Mouse (Mus musculus) limb, embryonic 10.5 days (tissue): ENCODE data around the gene Cyp2d22. TPM values are rescaled to one million over a fixed set of nuclear protein-coding genes. Genes with fewer than 3 reads are reported as not detected.
A peak's percentile ranks its signal among the peaks of the same experiment; 100 is the strongest.
"Not testable (repeated sequence)": the region's sequence is repeated elsewhere in the genome, so short reads cannot be mapped to it uniquely, and the experiment has no call there.

Source experiments
- DNase-seq: peaks from one replicate; pipeline ENCODE4 v3.0.0-alpha.2; 2017; ENCODE audit warnings: low spot score
- H3K27ac ChIP-seq: fragments of 300-500 bp; sonication (generic); 2 replicates; pipeline ENCODE4 v1.5.1; 2016; ENCODE audit warnings: mild to moderate bottlenecking
- H3K27me3 ChIP-seq: fragments of 300-500 bp; sonication (generic); 2 replicates; pipeline ENCODE4 v1.6.1; 2016; ENCODE audit warnings: low read depth, mild to moderate bottlenecking; ENCODE audit not compliant: poor library complexity, severe bottlenecking
- H3K36me3 ChIP-seq: fragments of 300-500 bp; sonication (generic); 2 replicates; pipeline ENCODE4 v1.6.1; 2016; ENCODE audit warnings: mild to moderate bottlenecking, moderate library complexity
- H3K4me1 ChIP-seq: fragments of 300-500 bp; sonication (generic); 2 replicates; pipeline ENCODE4 v1.6.1; 2016
- H3K4me3 ChIP-seq: fragments of 300-500 bp; sonication (generic); 2 replicates; pipeline ENCODE4 v1.5.1; 2016; ENCODE audit warnings: mild to moderate bottlenecking, moderate library complexity
- H3K9me3 ChIP-seq: fragments of 300-500 bp; sonication (generic); replicated peaks from 2 replicates; pipeline ENCODE4 v1.6.1; 2016; ENCODE audit warnings: mild to moderate bottlenecking
- WGBS: fragments of 180-500 bp; shearing (Covaris S2); methylation state at CpG from one replicate; pipeline ENCODE4 v1.1.7; 2016; 5-methylcytosine and 5-hydroxymethylcytosine counted together
- polyA plus RNA-seq: library from polyadenylated mRNA; unstranded; fragments of >200 nt; fragmentation: Nextera tagmentation; extraction: Ambion mirVana; gene quantifications from 2 replicates; pipeline ENCODE4 v1.2.1, GENCODE M21; 2016

Gene Cyp2d22
- 0.80 and 2.9 TPM in 2 replicates for polyA plus RNA-seq

DNA sequence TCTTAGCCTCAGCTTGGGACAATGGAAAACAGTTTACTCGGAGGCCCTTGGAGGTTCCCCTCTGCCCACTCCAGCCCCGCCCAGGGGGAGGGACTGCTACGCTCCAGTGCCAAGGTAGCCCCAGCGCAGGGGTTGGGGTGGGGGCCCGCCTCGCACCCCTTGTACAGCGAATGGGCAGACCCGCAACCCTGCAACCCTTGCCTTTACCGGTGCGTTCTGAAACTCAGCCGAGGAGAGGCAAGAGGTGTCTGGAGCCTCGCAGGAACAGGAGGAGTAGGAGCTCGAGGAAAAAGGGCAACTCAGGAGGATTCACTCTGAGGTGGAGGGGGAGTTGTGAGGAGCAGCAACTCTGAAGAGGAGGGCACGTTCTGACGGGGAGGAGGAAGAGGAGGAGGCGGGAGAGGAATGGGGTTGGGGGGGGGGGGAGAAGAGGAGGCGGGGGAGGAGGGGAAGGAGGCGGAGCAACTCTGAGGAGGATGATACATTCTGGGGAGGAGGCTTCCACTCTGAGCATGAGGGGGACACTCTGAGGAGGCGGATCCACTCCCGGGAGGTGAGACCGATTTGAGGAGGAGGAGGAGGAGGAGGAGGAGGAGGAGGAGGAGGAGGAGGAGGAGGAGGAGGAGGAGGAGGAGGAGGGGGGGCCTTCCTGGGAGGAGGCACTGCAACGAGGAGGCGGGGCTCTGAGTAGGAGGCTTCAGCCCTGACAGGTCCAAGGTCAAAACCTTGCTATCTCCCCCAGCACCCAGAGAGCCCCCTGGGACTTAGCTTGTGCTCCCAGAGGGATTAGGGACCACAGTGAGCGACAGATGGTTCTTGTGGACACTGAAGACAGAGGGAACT, at the start of gene Cyp2d22:
Gene Cyp2d22, minus strand, starts transcription at position 390 of the 843 bp plus-strand sequence.
- WGBS = 3% methylated on average over 18 of the region's 24 CpGs
- H3K36me3 ChIP-seq = no peaks in the 10 kb centered on the region
- H3K27me3 ChIP-seq = peaks cover 13% of the 10 kb centered on the region
- peak; percentile 62 for DNase-seq
- H3K27ac ChIP-seq = peak within 1 kb of the TSS; percentile 58
- H3K4me3 ChIP-seq = peak within 1 kb of the TSS; percentile 52
- no peaks in the 10 kb centered on the region for H3K9me3 ChIP-seq
- H3K4me1 ChIP-seq = peaks cover 25% of the 10 kb centered on the region

DNA sequence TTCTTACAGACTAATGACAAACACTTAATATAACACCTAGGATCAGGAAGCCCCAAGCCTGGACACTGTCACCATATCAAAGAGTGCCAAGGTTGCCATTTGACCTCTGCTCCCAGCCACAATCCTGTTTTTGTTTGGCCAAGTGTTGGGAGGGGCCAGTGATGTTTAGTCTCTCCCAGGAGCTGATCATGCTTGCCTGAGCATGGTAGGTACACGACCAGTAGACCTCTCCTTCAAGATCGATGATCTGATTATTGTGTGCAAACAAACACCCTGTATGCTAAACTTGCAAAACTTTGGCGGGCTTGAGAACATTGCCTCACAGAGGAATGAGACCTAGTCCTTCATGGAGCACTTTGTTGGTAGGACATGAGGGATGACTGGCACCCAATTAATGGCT, 43.4 kb upstream of the Cyp2d22 start:
- H3K36me3 ChIP-seq = no peaks in the 10 kb centered on the region
- no peaks in the 10 kb centered on the region for H3K4me1 ChIP-seq
- no peak for DNase-seq
- 84% methylated on average over 3 of the region's 3 CpGs for WGBS
- H3K27ac ChIP-seq = no peak overlapping the region
- H3K27me3 ChIP-seq = no peaks in the 10 kb centered on the region
- no peak overlapping the region for H3K4me3 ChIP-seq
- H3K9me3 ChIP-seq = no peaks in the 10 kb centered on the region

DNA sequence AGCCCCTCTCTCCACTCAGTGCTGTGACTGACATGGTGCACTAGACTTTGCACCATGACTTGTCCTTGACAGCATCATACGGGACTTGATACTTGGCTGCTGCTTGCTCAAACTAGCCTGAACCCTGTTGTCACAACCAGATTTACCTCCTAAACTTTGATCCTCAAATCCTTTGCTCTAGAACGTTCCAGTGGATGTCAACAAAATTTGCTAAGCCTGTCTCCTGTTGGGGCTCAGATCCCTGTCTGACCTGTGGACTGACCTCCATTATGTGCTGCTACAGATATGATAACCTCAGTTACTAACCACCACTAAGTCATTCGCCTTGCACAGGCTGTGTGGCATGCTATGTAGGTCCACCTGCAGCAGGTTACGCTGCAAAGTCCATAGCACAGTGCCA, 42.9 kb upstream of the Cyp2d22 start:
- Histone ChIP-seq H3K4me3 (no peak overlapping the region), H3K27ac (no peak overlapping the region)
- 80% methylated on average over 4 of the region's 4 CpGs for WGBS

DNA sequence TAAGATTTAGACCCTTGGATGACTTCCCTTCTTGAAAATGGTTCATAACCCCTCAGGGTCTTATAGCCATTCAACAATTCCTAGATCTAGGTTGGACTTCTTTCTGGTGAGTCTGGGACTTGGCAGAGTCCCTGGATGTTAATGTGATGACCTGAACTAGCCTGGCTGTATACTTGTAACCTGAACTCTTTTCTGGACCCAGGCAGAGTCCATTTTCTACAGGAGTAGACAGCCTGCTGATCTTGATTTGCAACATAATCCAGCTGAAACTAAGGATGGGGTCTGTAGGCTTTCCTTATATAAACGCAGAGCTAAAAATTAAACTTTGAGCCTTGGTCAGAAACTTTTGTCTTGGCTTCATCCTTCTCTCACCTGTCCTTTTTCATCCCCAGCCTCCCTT, 38.6 kb upstream of the Cyp2d22 start:
- H3K27me3 ChIP-seq = no peaks in the 10 kb centered on the region
- 86% methylated on average over 1 of the region's 1 CpGs for WGBS
- no peaks in the 10 kb centered on the region for H3K9me3 ChIP-seq
- H3K27ac ChIP-seq = no peak overlapping the region
- H3K4me1 ChIP-seq = peaks cover 9% of the 10 kb centered on the region
- DNase-seq = no peak
- H3K36me3 ChIP-seq = no peaks in the 10 kb centered on the region
- H3K4me3 ChIP-seq = no peak overlapping the region

More for the DNA sequence above, 42.9 kb upstream of the Cyp2d22 start:
- Histone ChIP-seq H3K36me3 (no peaks in the 10 kb centered on the region), H3K9me3 (no peaks in the 10 kb centered on the region), H3K27me3 (no peaks in the 10 kb centered on the region), H3K4me1 (no peaks in the 10 kb centered on the region)
- DNase-seq = no peak

DNA sequence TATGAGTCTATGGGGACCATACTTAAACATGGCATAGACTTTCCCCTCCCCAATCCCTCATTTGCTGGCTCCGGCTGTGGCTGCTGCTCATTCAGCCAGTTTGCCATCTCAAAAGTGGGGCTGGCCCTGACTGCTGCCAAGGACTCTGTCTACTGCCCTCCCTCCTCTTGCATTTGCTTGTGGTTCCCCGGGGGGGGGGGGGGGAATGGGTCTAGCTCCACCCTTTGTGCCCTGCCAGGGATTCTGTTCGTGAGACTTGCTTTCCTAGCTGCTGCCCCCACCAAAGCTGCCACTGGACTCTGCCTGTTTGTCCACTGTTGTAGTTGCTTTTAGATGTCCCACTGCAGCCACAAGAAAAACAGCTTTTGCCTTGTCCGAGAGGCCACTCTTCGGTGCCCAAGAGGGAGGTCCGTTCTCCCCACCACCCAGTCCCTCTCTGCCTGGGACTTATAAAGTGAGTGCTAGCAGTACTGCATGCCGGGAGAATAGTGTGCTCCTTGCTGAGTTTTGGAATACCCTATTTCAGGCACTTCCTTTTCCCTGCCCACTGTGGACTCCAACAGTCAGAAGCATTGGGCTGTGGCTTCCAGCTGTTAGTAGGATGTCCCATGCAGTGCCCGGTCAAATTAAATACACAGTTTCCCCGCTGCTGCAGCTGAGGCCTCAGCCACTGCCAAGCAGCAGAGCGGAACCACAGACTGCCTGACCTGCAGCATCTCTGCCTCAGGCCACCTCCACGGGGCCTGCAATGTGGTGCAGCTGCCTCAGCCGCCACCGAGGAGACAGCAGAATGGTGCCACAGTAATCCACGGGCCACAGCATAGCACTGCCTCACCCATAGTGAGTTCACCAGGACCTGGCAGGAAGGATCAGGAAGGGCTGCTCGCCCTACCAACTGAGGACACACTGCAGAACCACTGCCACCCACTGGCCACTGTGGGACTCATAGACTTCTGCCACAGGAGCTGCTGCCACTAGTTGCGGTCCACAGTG, 37.0 kb upstream of the Cyp2d22 start:
- no peak overlapping the region for H3K4me3 ChIP-seq
- 39% methylated on average over 16 of the region's 16 CpGs for WGBS
- H3K27me3 ChIP-seq = no peaks in the 10 kb centered on the region
- H3K9me3 ChIP-seq = no peaks in the 10 kb centered on the region
- peak; percentile 48 for DNase-seq
- peaks cover 9% of the 10 kb centered on the region for H3K4me1 ChIP-seq
- H3K36me3 ChIP-seq = no peaks in the 10 kb centered on the region
- H3K27ac ChIP-seq = peak overlapping the region; percentile 51; the same call in 1 of the 2 replicates

DNA sequence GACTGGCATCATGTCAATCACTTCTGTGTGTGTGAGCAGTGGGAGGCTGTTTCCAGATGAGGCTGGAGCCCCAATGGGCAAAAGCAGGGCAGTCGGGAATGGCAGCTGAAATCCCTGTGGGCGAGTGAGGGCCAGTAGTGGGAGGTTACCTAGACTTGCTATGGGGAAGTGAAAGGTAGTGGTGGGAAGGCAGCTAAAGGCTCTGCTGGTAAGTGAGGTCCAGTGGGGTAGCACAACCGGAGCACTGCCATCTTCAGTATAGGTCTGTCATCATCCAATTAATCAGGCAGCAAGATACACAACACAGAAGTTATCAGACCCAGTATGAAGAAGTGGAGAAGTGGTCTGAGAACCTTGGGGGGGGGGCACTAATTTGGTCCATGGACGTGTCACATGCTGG, 27.5 kb upstream of the Cyp2d22 start:
- no peak overlapping the region for H3K27ac ChIP-seq
- H3K4me1 ChIP-seq = no peaks in the 10 kb centered on the region
- H3K9me3 ChIP-seq = no peaks in the 10 kb centered on the region
- H3K27me3 ChIP-seq = no peaks in the 10 kb centered on the region
- H3K4me3 ChIP-seq = no peak overlapping the region
- 81% methylated on average over 4 of the region's 4 CpGs for WGBS
- peak; percentile 22 for DNase-seq
- H3K36me3 ChIP-seq = no peaks in the 10 kb centered on the region

DNA sequence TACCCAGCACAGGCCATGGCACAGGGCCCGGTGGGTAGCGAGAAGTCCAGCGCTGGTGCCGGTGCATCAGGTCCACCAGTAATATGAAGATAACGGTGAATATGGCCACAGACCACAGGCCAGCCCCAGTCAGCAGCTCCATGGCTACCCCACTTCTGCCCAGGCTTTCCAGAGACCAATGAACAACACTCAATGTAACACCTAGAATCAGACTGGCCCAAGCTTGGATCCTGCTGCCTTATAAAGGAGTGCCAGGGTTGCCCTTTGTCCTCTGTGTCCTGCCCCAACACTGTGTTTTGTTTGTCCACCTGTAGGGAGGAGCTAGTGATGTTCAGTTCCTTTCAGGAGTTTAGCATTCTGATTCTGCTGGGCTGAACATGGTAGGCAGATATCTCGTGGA, 26.9 kb upstream of the Cyp2d22 start, which contains the start of gene Cyp2d10:
Gene Cyp2d10, minus strand, starts transcription at position 215 of the 400 bp plus-strand sequence.
- Histone ChIP-seq H3K4me1 (no peaks in the 10 kb centered on the region), H3K27me3 (no peaks in the 10 kb centered on the region), H3K36me3 (no peaks in the 10 kb centered on the region), H3K4me3 (no peak within 1 kb of the TSS), H3K9me3 (no peaks in the 10 kb centered on the region), H3K27ac (no peak within 1 kb of the TSS)
- 95% methylated on average over 6 of the region's 6 CpGs for WGBS
- DNase-seq = peak; percentile 6

DNA sequence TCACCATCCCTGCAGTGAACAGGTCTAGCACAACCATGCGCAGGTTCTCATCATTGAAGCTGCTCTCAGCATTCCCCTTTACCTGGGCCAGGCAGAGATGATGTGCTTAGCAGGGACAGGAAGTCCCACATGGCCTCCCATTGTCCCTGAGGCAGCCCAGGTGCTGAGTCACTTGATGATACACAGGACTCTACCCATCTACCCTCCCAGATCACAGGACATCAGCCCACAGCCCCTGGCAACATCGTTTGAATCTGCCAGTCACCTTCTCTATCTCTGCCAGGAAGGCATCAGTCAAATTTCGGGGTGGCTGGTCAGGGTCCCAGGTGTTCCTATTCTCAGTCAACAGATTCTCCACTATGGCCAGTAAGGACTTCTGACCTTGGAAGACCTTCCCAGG, 24.1 kb upstream of the Cyp2d22 start:
- WGBS = 91% methylated on average over 3 of the region's 3 CpGs
- DNase-seq = no peak
- H3K4me1 ChIP-seq = no peaks in the 10 kb centered on the region
- H3K27me3 ChIP-seq = no peaks in the 10 kb centered on the region
- no peaks in the 10 kb centered on the region for H3K36me3 ChIP-seq
- H3K27ac ChIP-seq = no peak overlapping the region
- H3K4me3 ChIP-seq = no peak overlapping the region
- no peaks in the 10 kb centered on the region for H3K9me3 ChIP-seq

DNA sequence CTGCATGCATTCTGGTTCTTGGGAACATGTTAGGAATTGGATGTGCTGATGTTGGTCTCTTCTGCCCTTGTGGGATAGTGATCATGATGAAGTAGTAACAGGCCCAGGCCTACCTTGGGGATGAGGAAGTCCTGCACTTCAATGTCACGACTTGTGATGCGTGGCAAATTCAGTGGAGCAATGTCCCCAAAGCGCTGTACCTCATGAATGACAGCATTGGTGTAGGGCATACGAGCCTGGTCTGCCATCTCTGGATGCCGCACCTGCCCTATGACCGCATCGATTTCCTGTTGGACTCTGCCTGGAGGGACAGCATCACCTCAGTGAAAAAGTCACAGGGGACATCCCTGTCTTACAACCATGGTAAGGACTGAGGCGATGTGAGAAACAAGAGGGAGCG, 23.5 kb upstream of the Cyp2d22 start:
- no peaks in the 10 kb centered on the region for H3K36me3 ChIP-seq
- WGBS = 95% methylated on average over 9 of the region's 9 CpGs
- H3K27ac ChIP-seq = no peak overlapping the region
- no peaks in the 10 kb centered on the region for H3K4me1 ChIP-seq
- no peak overlapping the region for H3K4me3 ChIP-seq
- no peaks in the 10 kb centered on the region for H3K27me3 ChIP-seq
- H3K9me3 ChIP-seq = no peaks in the 10 kb centered on the region
- DNase-seq = no peak

DNA sequence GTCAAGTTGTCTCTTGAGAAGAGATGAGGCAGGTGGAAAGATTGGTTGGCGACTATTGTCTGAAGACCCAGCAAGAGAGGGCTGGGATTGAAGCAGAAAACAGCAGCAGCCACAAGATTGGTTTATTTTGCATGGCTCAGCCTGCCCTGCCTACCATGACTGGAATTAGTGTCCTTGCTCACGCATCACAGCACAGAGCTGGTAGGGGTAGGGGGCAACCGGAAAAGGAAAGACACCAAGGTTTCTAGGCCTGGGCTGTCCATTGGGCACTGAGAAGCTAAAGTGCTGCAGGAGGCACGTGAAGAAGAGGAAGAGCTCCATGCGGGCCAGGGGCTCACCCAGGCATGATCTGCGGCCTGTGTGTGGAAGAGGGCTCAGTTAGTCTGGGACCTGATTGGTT, 22.7 kb upstream of the Cyp2d22 start:
- Histone ChIP-seq H3K27ac (no peak overlapping the region), H3K9me3 (no peaks in the 10 kb centered on the region), H3K4me3 (no peak overlapping the region), H3K4me1 (no peaks in the 10 kb centered on the region), H3K36me3 (no peaks in the 10 kb centered on the region), H3K27me3 (no peaks in the 10 kb centered on the region)
- DNase-seq = no peak
- WGBS = 89% methylated on average over 6 of the region's 6 CpGs

DNA sequence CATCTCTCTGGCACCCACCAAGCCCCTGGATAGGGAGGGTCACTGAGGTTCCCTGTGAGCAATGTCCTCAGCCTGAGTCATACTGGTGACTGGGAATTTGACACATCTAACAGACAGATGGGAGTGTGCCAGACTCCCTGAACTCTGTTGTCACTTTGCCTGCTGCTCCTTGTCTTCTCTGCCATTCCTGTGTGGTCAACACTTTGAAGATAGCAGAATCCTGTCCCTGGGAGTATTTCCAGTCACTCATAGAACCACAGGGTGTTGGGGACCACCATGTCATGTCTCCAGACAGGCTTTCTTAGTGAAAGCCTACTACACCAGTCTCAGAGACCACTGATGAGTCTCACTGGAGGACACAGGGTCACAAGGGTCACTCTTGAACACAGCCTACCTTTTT, 22.0 kb upstream of the Cyp2d22 start:
- H3K4me1 ChIP-seq = no peaks in the 10 kb centered on the region
- no peaks in the 10 kb centered on the region for H3K36me3 ChIP-seq
- H3K27ac ChIP-seq = no peak overlapping the region
- H3K27me3 ChIP-seq = no peaks in the 10 kb centered on the region
- no peak overlapping the region for H3K4me3 ChIP-seq
- DNase-seq = no peak
- H3K9me3 ChIP-seq = no peaks in the 10 kb centered on the region

DNA sequence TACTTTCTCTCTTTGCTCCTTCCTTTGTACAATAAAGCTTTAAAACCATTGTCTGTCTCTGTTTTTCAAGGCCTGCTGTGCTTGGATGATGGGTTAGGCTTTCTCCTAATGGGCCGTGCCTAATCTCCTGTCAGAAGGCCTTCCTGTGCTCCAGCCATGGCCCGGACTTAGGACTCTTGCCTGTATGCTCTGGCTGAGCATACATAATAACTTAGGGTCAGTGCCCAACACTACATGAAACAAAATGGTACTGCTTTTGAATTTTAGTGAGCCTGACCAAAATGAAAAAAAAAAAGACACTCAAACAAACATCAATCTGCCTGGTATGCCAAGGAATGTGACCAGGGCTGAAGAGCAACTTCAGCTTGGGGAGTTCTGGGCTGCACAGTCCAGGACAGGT, 21.5 kb upstream of the Cyp2d22 start:
- Histone ChIP-seq H3K27ac (no peak overlapping the region), H3K27me3 (no peaks in the 10 kb centered on the region), H3K4me3 (no peak overlapping the region), H3K36me3 (no peaks in the 10 kb centered on the region), H3K4me1 (no peaks in the 10 kb centered on the region), H3K9me3 (no peaks in the 10 kb centered on the region)
- DNase-seq = no peak
- 78% methylated on average over 2 of the region's 2 CpGs for WGBS

DNA sequence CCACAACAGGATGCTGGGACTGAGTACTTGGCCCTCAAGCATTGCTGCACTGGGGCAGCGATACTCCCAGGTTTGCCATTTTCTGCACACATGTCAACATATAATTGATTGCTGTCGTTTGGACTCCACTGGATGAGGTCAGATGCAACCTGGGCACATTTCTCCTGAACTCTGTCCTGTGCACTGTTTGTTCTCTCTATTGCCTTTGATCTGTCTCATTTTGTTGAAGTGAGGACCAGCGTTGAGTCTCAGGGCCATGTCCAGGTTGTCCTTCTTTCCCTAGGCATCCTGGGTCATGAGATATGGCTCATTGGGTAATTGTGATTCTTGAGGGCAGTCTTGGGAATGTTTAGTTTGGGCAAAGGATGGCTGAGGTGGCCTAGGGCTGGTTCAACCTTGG, 15.9 kb upstream of the Cyp2d22 start:
- not testable (repeated sequence) for DNase-seq, H3K4me3 ChIP-seq, H3K36me3 ChIP-seq, H3K27ac ChIP-seq, H3K9me3 ChIP-seq, H3K4me1 ChIP-seq, H3K27me3 ChIP-seq
- 85% methylated on average over 3 of the region's 3 CpGs for WGBS
